Mouse (Mus musculus) thymus, postnatal 10 days (tissue): Measurements from ENCODE around the gene Bbs7.

Source experiments
- DNase-seq, 2 experiments: peaks; one replicate each; pipeline ENCODE4 v3.0.0; 2021; ENCODE audit warnings: low spot score in 2 of 2

Bbs7 gene

DNA sequence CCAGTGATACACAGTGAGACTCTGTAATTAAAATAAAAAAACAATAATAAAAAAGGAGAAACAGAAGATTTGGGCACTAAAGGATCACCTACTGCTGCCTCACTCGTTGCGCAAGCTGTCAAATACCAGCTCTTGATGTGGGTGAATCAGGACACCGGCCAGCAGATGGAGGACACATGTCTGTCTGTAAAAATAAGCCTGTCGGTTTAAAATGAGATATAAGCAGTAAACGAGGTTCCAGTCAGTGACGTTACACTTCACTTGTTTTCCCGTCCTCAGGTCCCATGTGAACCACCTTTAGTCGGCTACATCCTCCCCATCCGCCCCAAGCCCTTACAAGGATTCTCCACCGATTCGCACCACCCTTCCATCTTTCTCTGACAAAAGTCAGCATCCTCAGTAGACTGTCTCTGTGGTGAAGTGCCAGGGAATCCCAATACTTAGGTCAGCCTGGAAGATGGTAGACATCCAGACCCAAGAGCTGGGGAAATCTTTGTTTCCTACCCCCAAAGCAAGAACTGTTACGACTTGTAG, 61.4 kb downstream of the Bbs7 start:
- peak in 1 of 2 experiments; percentile 9 for DNase-seq

DNA sequence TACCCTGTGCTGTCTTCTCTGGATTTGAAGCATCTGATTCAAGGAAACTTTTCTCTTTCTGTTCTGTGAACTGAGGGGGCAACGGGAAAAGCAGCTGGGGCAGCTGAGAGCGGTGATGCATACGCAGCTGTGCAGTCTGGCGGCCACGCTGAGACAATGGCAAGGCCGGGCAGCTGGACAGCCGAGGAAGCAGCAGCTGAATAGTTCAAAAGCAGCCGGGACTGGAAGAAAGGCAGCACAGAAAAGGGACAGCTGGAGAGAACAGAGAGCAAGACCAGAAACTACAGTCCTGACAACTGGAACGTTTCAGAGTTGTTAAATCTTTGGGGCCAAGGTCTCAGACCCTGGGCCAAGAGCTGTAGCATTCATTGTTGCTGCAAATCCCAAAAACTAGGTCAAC, 61.9 kb downstream of the Bbs7 start:
- no peak for DNase-seq

DNA sequence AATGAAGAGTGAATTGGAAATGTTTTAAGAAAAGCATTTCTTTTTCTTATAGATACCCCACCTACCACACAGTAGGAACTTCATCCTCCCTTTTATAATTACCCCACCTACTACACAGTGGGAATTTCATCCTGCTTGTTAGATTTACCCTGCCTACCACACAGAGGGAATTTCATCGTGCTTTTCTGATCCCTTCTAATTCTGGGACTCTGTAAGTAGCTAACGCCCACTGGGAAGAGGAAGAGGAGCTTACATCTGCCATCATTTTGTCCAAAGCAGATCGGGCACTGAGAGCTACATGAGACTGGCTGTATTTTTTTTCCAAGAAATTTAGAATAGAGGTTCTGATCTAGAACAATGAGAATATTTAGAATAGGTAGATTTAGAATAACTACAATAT, 68.3 kb downstream of the Bbs7 start:
- DNase-seq, result no peak

- DNase-seq, result no peak
Observed at GRCm38 (mm10) chr3:36541399-36541798, 71.9 kb downstream of the Bbs7 start.

DNA sequence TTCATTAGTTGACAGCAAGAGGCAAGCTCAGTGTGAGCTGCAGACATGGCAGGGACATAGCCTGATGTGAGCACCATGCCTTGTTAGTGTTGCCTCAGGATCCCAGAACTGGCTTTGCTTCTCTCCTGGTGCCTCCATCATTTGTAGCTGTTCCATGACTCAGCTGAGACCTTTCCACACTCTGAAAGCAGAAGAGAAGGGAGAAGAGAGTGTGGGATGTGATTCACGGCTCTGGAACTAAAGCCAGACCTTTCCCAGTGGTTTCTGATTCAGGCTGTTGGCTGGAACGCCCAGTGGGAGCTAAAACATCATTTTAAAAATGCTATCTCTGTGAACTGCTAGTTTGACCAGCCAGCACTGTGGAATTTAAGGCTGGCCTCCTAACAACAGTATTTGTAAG, 72.5 kb downstream of the Bbs7 start:
- DNase-seq, result no peak

DNA sequence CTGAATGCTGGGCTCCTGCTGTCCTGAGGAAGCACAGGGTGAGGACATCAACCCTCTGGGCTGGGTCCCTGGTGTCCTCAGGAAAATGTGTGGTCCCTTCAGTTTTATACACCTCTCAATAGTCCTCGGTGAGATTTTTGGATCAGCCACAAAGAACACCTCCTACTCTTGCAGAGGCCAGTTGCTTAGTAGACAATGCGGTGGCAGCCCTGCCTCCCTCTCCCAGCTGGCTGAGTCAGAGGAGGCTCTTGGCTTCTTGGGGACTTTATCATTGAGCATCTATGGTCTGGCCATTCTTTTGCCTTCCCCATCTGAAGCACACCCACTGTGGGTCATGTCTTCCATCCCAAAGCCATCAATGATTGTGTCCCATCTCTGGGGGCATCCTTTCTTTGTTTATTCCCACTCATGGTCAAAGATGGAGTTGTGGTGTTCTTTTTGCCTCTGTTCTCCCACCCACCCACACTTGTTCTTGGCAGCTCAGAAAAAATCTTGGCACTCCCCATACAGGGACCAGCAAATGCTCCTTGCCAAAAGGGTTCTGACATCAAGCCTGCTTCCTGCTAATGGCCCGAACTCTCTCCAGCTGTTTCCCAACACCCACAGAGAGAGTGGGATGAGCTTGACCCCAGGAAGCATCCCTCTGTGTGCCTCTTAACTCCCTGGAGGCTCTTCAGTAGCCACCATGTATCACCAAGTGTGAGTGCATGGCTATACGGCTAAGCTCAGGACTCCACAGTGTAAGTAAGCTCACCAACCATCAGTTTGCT, 75.4 kb downstream of the Bbs7 start:
- no peak for DNase-seq

DNA sequence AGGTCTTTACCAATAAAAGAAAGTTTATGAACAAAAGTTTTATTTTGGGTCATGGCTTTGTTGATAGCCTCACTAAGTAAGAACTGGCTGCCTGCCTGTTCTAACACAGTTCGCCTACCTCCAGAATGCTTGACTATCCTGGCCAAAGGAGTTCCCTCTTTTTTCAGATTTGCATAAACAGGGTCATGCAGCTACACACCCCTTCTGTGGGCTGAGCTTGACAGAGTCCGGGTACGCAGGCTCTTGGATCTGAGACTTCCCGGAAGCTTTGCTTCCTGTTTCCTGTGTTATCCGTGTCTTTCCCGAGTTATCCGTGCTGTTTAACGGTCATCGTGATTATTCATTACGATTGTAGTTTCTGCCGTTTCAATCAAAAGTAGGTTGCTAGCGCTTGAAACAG, 77.2 kb downstream of the Bbs7 start:
- no peak for DNase-seq

DNA sequence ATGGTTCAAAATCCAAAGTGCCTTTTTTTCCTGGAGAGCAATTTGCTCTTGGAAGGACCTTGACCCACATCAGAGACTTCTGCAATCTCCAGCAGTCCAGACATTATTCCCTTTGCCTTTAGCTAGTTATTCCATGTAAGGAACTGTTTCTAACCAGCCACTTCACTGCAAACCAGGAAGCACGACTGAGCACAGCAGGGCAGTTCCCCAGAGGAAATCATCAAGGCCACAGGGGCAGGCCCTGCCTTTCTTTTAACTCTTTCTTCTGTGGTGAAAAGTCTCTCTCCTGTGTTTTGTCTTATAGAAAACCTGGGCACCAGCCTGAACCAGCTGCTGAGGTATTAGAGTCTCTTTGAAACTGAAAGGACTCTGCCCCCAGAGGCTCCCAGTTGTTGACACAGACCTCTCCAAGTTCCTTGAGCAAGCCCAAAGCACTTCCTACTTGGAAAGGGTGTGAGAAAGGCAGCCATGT, 80.0 kb downstream of the Bbs7 start:
- no peak for DNase-seq

- DNase-seq, result no peak
Observed at GRCm38 (mm10) chr3:36532738-36533137, 80.5 kb downstream of the Bbs7 start.

- no peak for DNase-seq
Observed at GRCm38 (mm10) chr3:36531979-36532542, 81.2 kb downstream of the Bbs7 start.

- DNase-seq, result no peak
Observed at GRCm38 (mm10) chr3:36531242-36531641, 82.0 kb downstream of the Bbs7 start.

- DNase-seq, result no peak
Observed at GRCm38 (mm10) chr3:36530781-36531180, 82.5 kb downstream of the Bbs7 start.

DNA sequence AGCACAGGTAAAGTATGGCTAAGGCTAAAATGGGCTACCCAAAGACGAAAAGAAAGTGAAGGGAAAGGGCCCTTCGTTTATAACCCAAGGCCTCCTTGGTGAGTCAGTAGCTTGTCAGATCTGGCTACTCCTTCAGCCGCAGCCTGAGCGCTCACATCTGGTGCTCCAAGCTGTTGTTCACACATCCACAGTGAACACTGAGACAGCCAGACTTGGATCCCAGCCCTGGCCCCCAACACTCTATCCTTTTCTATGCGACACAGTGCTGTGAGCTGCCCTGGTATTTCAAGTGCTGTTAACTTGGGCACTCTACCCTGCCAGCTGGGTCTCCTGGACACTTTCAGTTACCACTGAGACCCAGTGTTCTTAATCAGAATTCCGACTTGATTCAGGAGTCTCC, 82.9 kb downstream of the Bbs7 start:
- no peak for DNase-seq

- no peak for DNase-seq
Observed at GRCm38 (mm10) chr3:36524466-36524865, 88.8 kb downstream of the Bbs7 start.
